Mouse (Mus musculus) lung, embryonic 16.5 days (tissue): ENCODE data around the gene Dyrk4. TPM values are rescaled to one million over a fixed set of nuclear protein-coding genes. Genes with fewer than 3 reads are reported as not detected.

Source experiments
- ATAC-seq: fragments of 200-750 bp; cut with Nextera tagmentation; 2 replicates; pipeline ENCODE4 v1.8.0; 2017; ENCODE audit warnings: low read depth, mild to moderate bottlenecking, moderate library complexity
- H3K27ac ChIP-seq: fragments of 300-500 bp; sonication (generic); 2 replicates; pipeline ENCODE4 v1.5.1; 2014; ENCODE audit warnings: mild to moderate bottlenecking, control low read depth, low read length
- H3K27me3 ChIP-seq: fragments of 300-500 bp; sonication (generic); 2 replicates; pipeline ENCODE4 v1.6.1; 2014; ENCODE audit warnings: low read depth, low read length, mixed read lengths; ENCODE audit not compliant: control insufficient read depth, insufficient read depth
- H3K36me3 ChIP-seq: fragments of 300-500 bp; sonication (generic); 2 replicates; pipeline ENCODE4 v1.6.1; 2014; ENCODE audit warnings: low read length; ENCODE audit not compliant: control insufficient read depth, insufficient read depth
- H3K4me1 ChIP-seq: fragments of 300-500 bp; sonication (generic); replicated peaks from 2 replicates; pipeline ENCODE4 v1.6.1; 2014; ENCODE audit warnings: low read length, mixed read lengths; ENCODE audit not compliant: control insufficient read depth, insufficient read depth
- H3K4me2 ChIP-seq: fragments of 300-500 bp; sonication (generic); 2 replicates; pipeline ENCODE4 v1.6.1; 2014; ENCODE audit warnings: low read depth, low read length, control low read depth
- H3K4me3 ChIP-seq: fragments of 300-500 bp; sonication (generic); 2 replicates; pipeline ENCODE4 v1.5.1; 2014; ENCODE audit warnings: mild to moderate bottlenecking, low read length, control low read depth
- H3K9ac ChIP-seq: fragments of 300-500 bp; sonication (generic); 2 replicates; pipeline ENCODE4 v1.6.1; 2014; ENCODE audit warnings: low read length, control low read depth
- H3K9me3 ChIP-seq: fragments of 300-500 bp; sonication (generic); 2 replicates; pipeline ENCODE4 v1.6.1; 2016; ENCODE audit warnings: low read length; ENCODE audit not compliant: control insufficient read depth
- WGBS: fragments of 180-500 bp; shearing (Covaris S2); extraction: QIAGEN DNeasy Blood & Tissue Kit; methylation state at CpG from one replicate; pipeline ENCODE4 v1.1.7; 2014; 5-methylcytosine and 5-hydroxymethylcytosine counted together
- polyA plus RNA-seq: library from polyadenylated mRNA; unstranded; fragments of >200 nt; fragmentation: Nextera tagmentation; extraction: Ambion mirVana; gene quantifications from 2 replicates; pipeline ENCODE4 v1.2.1, GENCODE M21; 2015

Dyrk4 gene
- polyA plus RNA-seq, 1 experiment from 2014 or later, result 0.19 TPM

DNA sequence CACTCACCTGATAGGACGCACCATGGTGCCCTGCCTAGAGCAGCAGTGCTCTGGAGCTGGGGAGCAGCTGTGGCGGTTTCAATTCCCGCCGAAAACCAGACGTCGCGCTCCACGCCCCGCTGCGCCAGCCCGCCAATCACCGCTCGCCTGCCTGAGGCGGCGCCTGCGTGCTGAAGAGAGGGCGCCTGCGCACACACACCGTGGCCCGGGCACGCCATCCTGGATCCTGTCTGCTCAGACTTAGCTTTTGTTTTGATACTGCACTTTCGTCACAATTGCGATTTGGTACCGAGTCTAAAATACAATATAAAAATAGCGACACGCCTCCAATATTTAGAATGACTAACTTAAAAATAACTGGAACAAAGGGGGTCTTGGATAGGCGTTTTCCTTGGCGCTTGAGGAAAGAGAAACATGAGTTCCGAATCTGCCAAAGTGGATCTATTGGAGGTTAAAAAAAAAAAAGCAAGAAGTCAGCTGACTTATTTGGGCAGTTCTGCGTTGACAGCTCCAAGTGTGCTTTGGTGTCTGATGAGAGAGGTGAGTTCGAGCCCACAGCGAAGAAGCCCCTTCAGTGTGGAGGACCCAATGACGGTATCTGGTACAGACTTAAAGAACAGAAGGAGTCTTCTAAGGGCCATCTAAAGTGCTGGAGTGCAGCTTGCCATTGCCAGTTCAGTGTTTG, 18.0 kb upstream of the Dyrk4 start, which contains the start of the genes Rad51ap1 and D6Wsu163e:
Rad51ap1 (minus strand) TSS at position 101 of the 685 bp plus-strand sequence.
D6Wsu163e (plus strand) TSS at position 476 of the 685 bp plus-strand sequence.
- Histone ChIP-seq H3K27ac (peak within 1 kb of the TSS; percentile 54; the same call in 1 of the 2 replicates), H3K36me3 (no peaks in the 10 kb centered on the region; the same call in 1 of the 2 replicates), H3K27me3 (no peaks in the 10 kb centered on the region), H3K4me2 (peak within 1 kb of the TSS; percentile 79), H3K9ac (peak within 1 kb of the TSS; percentile 77), H3K4me3 (peak within 1 kb of the TSS; percentile 79), H3K9me3 (no peaks in the 10 kb centered on the region), H3K4me1 (peaks cover 15% of the 10 kb centered on the region)
- peak; percentile 100 for ATAC-seq
- WGBS, result under 1% methylated on average over 33 of the region's 33 CpGs

DNA sequence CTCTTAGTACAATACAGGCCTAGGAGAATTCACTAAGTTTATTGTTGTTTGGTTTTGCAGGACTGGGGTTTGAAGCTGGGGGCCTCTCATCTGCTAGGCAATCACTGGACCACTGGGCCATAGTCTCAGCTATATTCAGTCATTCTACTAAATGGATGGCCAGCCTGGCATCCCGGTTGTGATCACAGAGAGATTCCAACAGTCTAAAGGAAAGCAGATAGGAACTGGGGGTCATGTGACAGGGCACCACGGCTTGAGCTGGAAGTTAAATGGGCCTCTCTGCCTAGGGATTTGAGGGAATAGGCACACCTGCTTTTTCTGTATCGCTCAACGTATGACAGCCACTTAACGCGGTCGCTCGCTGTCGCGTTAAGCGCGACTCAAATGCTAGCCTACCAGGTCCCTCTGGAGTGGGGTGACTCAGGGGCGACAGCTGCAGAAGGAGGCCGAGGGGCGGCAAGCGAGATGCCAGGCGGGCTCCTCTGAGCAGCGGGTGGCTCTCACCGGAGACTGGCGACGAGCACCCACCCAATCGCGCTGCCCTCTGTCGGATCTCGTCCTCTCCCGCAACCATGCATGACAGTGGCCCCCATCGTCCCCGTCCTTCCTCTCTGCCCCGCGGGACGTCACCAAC, 17.3 kb upstream of the Dyrk4 start:
- peak overlapping the region; percentile 77 for H3K9ac ChIP-seq
- H3K36me3 ChIP-seq, result peaks cover 4% of the 10 kb centered on the region; the same call in 1 of the 2 replicates
- H3K4me1 ChIP-seq, result peaks cover 15% of the 10 kb centered on the region
- H3K9me3 ChIP-seq, result no peaks in the 10 kb centered on the region
- no peaks in the 10 kb centered on the region for H3K27me3 ChIP-seq
- H3K27ac ChIP-seq, result peak overlapping the region; percentile 54; the same call in 1 of the 2 replicates
- peak; percentile 32; the same call in 1 of the 2 replicates for ATAC-seq
- H3K4me3 ChIP-seq, result peak overlapping the region; percentile 79
- peak overlapping the region; percentile 79 for H3K4me2 ChIP-seq
- 0% methylated on average over 31 of the region's 31 CpGs for WGBS

DNA sequence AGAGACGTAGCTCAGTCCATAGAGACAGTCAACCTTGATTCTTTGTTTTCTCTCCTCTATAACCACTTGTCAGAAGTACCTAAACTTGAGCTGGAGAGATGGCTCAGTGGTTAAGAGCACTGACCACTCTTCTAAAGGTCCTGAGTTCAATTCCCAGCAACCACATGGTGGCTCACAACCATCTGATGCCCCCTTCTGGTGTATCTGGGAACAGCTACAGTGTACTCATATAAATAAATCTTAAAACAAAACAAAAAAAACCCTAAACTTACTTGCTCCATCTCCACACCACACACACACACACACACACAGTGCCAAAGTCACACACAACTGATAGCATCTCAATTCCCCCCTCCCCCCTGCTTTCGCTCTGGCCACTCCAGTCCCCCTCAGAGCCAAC, 16.4 kb upstream of the Dyrk4 start:
- no peak for ATAC-seq
- H3K36me3 ChIP-seq, result peaks cover 7% of the 10 kb centered on the region; the same call in 1 of the 2 replicates
- H3K4me2 ChIP-seq, result peak overlapping the region; percentile 79
- WGBS, result 66% methylated on average over 2 of the region's 2 CpGs
- no peak overlapping the region for H3K27ac ChIP-seq
- no peaks in the 10 kb centered on the region for H3K9me3 ChIP-seq
- H3K4me1 ChIP-seq, result peaks cover 15% of the 10 kb centered on the region
- no peak overlapping the region for H3K9ac ChIP-seq
- peak overlapping the region; percentile 79 for H3K4me3 ChIP-seq
- H3K27me3 ChIP-seq, result no peaks in the 10 kb centered on the region

DNA sequence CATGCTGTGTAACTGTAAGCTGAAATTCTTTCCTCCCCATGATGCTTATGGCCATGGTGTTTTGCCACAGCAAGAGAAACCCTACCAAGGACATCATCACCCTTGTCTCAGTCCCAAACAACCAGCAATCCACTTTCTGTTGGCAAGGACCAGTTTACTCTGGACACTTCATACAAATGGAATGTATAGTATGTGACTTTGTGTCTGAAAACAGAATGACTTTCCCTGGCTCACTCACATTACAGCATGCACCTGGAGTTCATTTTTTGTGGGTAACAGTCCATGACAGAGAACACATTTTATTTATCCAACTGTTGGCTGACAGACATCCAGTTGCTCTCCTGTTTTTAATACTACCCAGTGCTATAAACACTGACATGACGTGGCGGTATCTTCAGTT, 11.3 kb upstream of the Dyrk4 start:
- Histone ChIP-seq H3K4me1 (peaks cover 2% of the 10 kb centered on the region; the same call in 1 of the 2 replicates), H3K9me3 (no peaks in the 10 kb centered on the region), H3K27me3 (no peaks in the 10 kb centered on the region), H3K36me3 (peaks cover 14% of the 10 kb centered on the region), H3K9ac (no peak overlapping the region), H3K4me3 (no peak overlapping the region), H3K4me2 (no peak overlapping the region), H3K27ac (no peak overlapping the region)
- WGBS, result 83% methylated on average over 2 of the region's 2 CpGs
- ATAC-seq, result no peak

DNA sequence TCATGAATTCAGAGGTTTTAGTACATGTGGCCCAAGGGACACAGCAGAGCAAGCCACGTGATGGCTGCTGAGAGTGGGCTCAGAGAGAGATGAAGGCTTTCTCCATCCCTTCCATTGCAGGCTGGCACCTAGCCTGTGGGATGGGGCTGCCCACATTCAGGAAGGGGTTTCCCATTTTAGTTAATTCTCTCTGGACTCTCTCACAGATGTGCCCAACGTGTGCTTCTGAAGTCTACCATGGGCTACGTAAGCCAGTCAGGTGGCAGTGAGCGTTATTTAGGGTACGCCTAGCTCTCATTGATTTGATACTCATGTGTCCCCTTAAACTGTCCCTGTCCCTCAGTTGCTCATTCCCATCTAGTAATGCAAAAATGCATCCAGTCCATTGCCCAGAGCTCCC, 6.7 kb downstream of the Dyrk4 start:
- WGBS, result 82% methylated on average over 5 of the region's 5 CpGs
- H3K4me1 ChIP-seq, result no peaks in the 10 kb centered on the region
- ATAC-seq, result no peak
- H3K4me3 ChIP-seq, result no peak overlapping the region
- H3K36me3 ChIP-seq, result no peaks in the 10 kb centered on the region
- no peaks in the 10 kb centered on the region for H3K9me3 ChIP-seq
- no peak overlapping the region for H3K9ac ChIP-seq
- H3K27ac ChIP-seq, result no peak overlapping the region
- H3K4me2 ChIP-seq, result no peak overlapping the region
- no peaks in the 10 kb centered on the region for H3K27me3 ChIP-seq

DNA sequence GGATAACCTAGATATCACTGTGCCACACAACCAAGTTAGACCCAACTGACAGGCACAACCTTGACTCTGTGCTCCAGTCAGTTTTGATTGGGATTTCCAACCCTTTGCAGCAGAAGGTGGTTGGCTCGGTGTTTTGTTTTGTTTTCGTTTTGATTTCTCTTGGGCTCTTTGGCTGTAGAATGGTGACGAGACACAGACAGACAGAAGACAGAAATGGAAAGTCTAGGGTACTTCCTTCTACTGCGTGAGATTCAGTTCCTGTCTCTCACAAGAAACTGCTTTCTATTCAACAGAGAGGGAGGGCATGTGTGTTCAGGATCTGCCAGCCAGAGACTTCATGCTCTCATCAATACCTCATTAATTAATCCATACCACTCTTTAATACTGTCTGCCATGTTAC, 10.9 kb downstream of the Dyrk4 start:
- no peak for ATAC-seq
- Histone ChIP-seq H3K4me3 (no peak overlapping the region), H3K9me3 (no peaks in the 10 kb centered on the region), H3K36me3 (no peaks in the 10 kb centered on the region), H3K9ac (no peak overlapping the region), H3K27me3 (no peaks in the 10 kb centered on the region), H3K4me2 (no peak overlapping the region), H3K4me1 (no peaks in the 10 kb centered on the region), H3K27ac (no peak overlapping the region)
- WGBS, result 66% methylated on average over 4 of the region's 4 CpGs

DNA sequence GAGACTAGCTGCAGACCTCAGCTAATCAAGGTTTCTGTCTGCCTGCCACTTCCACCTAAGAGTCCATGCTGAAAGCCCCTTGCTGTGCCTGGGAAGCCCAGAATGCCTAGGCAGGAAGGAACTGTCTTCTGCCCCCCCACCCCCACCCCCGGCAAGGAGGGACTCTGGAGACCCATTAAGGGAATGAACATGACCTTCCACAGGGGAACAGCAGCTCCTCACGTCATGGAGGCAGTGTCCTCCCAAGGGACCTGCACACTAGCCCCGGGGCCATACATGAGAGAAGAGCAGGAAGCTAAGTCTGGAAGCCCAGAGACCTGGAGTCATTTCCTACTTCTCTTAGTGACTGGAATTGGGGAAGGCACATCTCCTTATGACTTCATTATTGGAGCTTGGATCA, 13.8 kb downstream of the Dyrk4 start:
- 60% methylated on average over 3 of the region's 3 CpGs for WGBS
- ATAC-seq, result no peak
- Histone ChIP-seq H3K9ac (no peak overlapping the region), H3K9me3 (no peaks in the 10 kb centered on the region), H3K4me1 (no peaks in the 10 kb centered on the region), H3K27me3 (no peaks in the 10 kb centered on the region), H3K4me2 (no peak overlapping the region), H3K4me3 (no peak overlapping the region), H3K36me3 (no peaks in the 10 kb centered on the region), H3K27ac (no peak overlapping the region)

DNA sequence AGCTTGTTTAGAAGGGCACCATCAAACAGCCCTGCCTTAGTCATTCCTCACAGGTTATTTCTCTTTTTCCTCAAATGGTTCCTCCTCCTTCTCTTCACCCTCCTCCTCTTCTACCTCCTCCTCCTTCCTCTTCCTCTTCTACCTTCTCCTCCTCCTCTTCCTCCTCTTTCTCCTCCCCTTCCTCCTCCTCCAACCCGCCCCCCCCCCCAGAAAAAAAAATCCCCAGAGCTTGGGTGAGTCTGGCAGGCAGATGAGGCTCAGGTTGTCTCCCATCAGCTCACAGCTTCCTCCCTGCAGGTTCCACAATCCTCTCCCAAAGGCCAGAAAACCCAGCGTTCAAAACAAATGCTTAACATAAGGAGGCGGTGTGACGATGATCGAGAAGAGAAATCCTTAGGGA, 14.3 kb downstream of the Dyrk4 start:
- Histone ChIP-seq H3K27me3 (no peaks in the 10 kb centered on the region), H3K4me3 (no peak overlapping the region), H3K9ac (no peak overlapping the region), H3K9me3 (no peaks in the 10 kb centered on the region), H3K4me2 (no peak overlapping the region), H3K36me3 (no peaks in the 10 kb centered on the region), H3K4me1 (no peaks in the 10 kb centered on the region), H3K27ac (no peak overlapping the region)
- WGBS, result 73% methylated on average over 4 of the region's 5 CpGs
- ATAC-seq, result no peak

DNA sequence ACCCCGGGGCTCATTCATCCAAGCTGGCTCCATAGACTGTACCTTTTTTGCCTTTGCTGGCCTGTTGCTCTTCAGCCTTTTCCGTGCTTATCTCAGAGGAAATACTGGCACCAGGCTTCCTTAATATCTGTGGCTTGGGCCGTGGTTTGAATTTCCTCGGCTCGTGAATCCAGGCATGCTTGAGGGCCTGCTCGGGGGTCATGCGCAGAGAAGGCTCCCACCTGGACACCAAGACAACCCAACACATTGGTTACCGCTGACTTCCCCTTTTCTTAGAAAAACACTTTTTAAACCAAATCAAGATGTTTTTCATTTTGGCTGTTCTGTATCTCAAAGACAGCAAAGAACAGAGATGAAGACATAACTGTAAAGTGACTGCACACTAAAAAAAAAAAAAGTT, 44.5 kb downstream of the Dyrk4 start:
- Histone ChIP-seq H3K9ac (no peak overlapping the region), H3K36me3 (no peaks in the 10 kb centered on the region), H3K27ac (no peak overlapping the region), H3K9me3 (no peaks in the 10 kb centered on the region), H3K4me1 (no peaks in the 10 kb centered on the region), H3K4me2 (no peak overlapping the region), H3K27me3 (no peaks in the 10 kb centered on the region), H3K4me3 (no peak overlapping the region)
- 79% methylated on average over 8 of the region's 8 CpGs for WGBS
- no peak for ATAC-seq
